Mouse (Mus musculus) hindbrain, embryonic 10.5 days (tissue): ENCODE data around the gene Hebp1. TPM values are rescaled to one million over a fixed set of nuclear protein-coding genes. Genes with fewer than 3 reads are reported as not detected.

ENCODE experiments used
- DNase-seq: peaks from one replicate; pipeline ENCODE4 v3.0.0-alpha.2; 2017; ENCODE audit warnings: low spot score
- H3K27ac ChIP-seq: fragments of 300-500 bp; sonication (generic); 2 replicates; pipeline ENCODE4 v1.5.1; 2016; ENCODE audit warnings: mild to moderate bottlenecking, moderate library complexity
- H3K27me3 ChIP-seq: fragments of 300-500 bp; sonication (generic); 2 replicates; pipeline ENCODE4 v1.6.1; 2016; ENCODE audit warnings: mild to moderate bottlenecking; ENCODE audit not compliant: poor library complexity, insufficient read depth, severe bottlenecking
- H3K36me3 ChIP-seq: fragments of 300-500 bp; sonication (generic); 2 replicates; pipeline ENCODE4 v1.6.1; 2016; ENCODE audit warnings: mild to moderate bottlenecking, moderate library complexity
- H3K4me1 ChIP-seq: fragments of 300-500 bp; sonication (generic); replicated peaks from 2 replicates; pipeline ENCODE4 v1.6.1; 2016; ENCODE audit warnings: mild to moderate bottlenecking
- H3K4me3 ChIP-seq: fragments of 300-500 bp; sonication (generic); 2 replicates; pipeline ENCODE4 v1.5.1; 2016; ENCODE audit warnings: mild to moderate bottlenecking, moderate library complexity
- H3K9me3 ChIP-seq: fragments of 300-500 bp; sonication (generic); 2 replicates; pipeline ENCODE4 v1.6.1; 2016; ENCODE audit warnings: mild to moderate bottlenecking, moderate library complexity
- WGBS: fragments of 180-500 bp; shearing (Covaris S2); methylation state at CpG from one replicate; pipeline ENCODE4 v1.1.7; 2016; 5-methylcytosine and 5-hydroxymethylcytosine counted together
- polyA plus RNA-seq: library from polyadenylated mRNA; unstranded; fragments of >200 nt; fragmentation: Nextera tagmentation; extraction: Ambion mirVana; gene quantifications from 2 replicates; pipeline ENCODE4 v1.2.1, GENCODE M21; 2016

Gene Hebp1
- polyA plus RNA-seq, 1 experiment from 2014 or later, result 9.0 TPM

DNA sequence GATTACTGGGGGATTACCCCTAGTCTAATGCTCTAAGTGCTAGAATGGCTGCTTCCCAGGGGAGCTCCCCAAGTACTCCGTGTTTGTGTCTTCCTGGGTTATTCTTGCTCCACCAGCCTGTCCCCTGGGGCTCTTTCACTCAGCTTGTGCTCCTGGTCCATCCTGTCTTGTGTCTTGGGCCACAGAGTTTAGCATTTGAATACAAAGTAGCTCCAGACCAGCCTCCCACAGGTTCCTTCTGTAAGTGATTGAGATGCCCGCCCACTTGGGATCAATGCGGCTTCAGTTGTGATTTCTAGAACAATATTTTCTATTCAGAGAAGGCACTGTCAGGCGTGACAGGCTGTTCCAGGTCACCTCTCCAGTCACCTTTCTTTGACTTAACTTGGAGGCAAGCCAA is 4.1 kb downstream of the Hebp1 start:
- Histone ChIP-seq H3K36me3 (no peaks in the 10 kb centered on the region), H3K4me3 (no peak overlapping the region), H3K27ac (no peak overlapping the region), H3K4me1 (peaks cover 40% of the 10 kb centered on the region), H3K9me3 (no peaks in the 10 kb centered on the region), H3K27me3 (peaks cover 23% of the 10 kb centered on the region; the same call in 1 of the 2 replicates)
- WGBS, result 20% methylated on average over 4 of the region's 4 CpGs
- no peak for DNase-seq

DNA sequence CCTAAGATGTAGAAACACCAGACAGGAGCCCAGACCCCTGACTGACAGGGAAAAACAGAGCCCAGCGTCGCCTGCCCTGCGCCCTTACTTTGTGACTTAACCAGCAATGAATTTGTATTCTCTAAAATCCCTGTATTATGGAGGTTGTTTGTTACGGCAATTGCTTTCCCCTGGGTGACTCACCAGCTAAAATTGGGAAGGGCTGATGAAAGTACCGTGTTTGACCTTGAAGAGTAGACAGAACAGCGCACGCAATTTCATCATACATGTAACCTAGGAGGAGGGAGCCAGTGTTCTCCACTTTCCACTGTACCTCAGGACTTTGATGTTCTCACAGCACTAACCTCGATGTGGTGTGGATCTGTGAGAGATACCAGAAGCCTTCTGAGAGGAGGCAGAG is 4.8 kb downstream of the Hebp1 start:
- H3K4me3 ChIP-seq, result no peak overlapping the region
- H3K4me1 ChIP-seq, result peaks cover 32% of the 10 kb centered on the region
- H3K9me3 ChIP-seq, result no peaks in the 10 kb centered on the region
- 79% methylated on average over 8 of the region's 8 CpGs for WGBS
- no peaks in the 10 kb centered on the region for H3K36me3 ChIP-seq
- H3K27me3 ChIP-seq, result peaks cover 23% of the 10 kb centered on the region; the same call in 1 of the 2 replicates
- H3K27ac ChIP-seq, result no peak overlapping the region
- no peak for DNase-seq

DNA sequence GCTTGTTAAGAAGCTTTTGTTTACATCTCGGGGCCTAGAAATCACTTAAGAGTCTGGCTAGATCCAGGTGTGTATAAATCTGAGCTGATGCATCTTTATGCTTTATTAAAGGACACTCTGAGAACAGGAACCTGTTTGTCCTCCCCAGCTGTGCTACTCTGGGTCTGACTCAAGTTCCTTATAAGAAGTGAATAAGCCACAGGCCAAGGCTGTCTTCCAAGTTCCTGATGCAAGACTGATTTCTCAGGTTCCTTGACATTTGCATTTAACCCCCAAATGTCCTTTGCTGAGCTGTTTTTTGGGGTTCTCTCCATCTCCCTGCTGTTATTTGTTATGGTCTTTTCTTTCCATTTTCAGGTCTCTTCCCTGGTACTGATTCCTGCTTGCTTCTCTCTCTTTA is 5.9 kb downstream of the Hebp1 start:
- DNase-seq, result no peak
- peaks cover 22% of the 10 kb centered on the region; the same call in 1 of the 2 replicates for H3K27me3 ChIP-seq
- WGBS, result 84% methylated on average over 1 of the region's 1 CpGs

DNA sequence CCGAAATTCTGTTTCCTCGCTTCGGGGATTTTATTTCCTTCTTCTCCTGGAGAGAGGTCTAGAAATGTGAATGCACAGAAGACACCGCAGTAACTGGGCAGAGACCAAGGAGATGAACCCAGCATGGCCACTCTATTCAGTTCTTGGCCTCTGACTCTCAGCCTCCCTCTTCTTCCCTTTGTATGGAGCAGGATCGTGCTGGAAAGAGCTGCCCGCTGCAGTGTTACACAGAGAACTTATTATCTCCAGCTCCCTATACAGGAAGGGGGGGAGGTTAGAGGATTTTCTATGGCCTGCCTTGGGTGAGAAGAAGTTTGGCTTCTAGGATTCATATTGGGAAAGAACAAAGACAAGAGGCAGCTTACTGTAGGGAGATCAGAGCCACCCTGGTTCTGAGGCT is 7.7 kb downstream of the Hebp1 start:
- H3K27ac ChIP-seq, result peak overlapping the region; percentile 73
- DNase-seq, result no peak
- H3K9me3 ChIP-seq, result no peaks in the 10 kb centered on the region
- no peaks in the 10 kb centered on the region for H3K36me3 ChIP-seq
- H3K4me3 ChIP-seq, result no peak overlapping the region
- 50% methylated on average over 6 of the region's 6 CpGs for WGBS
- H3K4me1 ChIP-seq, result peaks cover 37% of the 10 kb centered on the region
- peaks cover 13% of the 10 kb centered on the region; the same call in 1 of the 2 replicates for H3K27me3 ChIP-seq

More for the DNA sequence above, 5.9 kb downstream of the Hebp1 start:
- H3K36me3 ChIP-seq, result no peaks in the 10 kb centered on the region
- H3K4me3 ChIP-seq, result no peak overlapping the region
- no peak overlapping the region for H3K27ac ChIP-seq
- H3K4me1 ChIP-seq, result peaks cover 32% of the 10 kb centered on the region
- no peaks in the 10 kb centered on the region for H3K9me3 ChIP-seq

DNA sequence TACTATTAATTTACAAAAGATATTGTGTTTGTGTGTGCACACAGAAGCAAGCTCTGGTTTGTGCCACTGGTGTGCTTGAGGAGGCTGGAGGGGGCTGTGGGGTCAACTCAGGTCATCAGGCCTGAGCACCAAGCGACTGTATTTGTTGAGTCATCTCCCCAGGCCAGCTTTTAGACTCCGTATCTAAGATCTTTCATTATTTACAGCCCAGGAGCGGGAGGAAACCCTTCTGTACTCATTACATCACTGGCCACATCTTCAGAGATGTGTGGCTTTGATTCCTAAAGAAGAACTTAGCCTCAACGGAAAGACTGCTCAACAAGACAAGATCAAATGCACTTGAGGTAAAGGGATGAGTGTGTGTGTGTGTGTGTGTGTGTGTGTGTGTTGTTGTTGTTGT is 9.2 kb downstream of the Hebp1 start:
- DNase-seq, result no peak
- Histone ChIP-seq H3K4me1 (peaks cover 30% of the 10 kb centered on the region), H3K36me3 (no peaks in the 10 kb centered on the region), H3K27ac (no peak overlapping the region), H3K9me3 (no peaks in the 10 kb centered on the region), H3K27me3 (peaks cover 11% of the 10 kb centered on the region; the same call in 1 of the 2 replicates), H3K4me3 (no peak overlapping the region)
- WGBS, result 81% methylated on average over 4 of the region's 4 CpGs

DNA sequence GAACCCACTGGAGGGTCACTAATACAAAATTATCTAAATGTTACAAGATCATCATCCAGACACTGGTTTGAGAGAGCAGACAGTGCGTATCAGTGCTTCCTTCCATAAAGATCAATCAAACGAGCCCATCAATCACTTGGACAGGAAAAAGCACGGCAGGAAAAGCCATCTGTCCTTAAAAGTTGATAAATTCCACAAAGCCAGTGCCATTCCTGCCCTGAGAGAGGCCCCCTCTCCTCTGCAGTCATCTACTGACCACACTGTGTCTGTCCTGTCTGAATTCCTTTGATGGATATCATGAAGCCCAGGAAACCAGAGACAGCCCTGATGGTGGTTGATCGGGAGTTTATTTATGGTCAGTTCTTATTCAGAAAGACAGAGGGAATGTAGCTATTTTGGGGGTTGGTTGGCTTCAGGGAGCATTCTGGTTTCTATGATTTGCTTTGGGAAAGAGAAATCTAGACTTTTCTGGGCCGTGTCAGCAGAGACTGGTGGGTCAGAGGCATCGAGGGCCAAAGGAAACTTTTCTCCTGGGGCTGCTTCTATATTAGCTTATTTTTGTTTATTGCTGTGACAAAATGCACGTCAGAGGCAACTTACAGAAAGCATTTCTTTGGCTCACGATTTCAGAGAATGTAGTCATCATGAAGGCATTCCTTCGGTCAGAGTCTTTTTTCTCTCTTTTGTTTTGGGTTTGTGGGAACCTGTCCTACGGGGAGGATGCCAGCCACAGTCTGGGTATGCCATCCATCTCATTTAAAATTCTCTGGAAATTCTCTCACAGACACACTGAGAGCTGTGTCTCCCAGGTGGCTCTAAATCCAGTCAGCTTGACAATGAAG is 10.5 kb downstream of the Hebp1 start:
- peaks cover 5% of the 10 kb centered on the region; the same call in 1 of the 2 replicates for H3K27me3 ChIP-seq
- no peaks in the 10 kb centered on the region for H3K9me3 ChIP-seq
- no peak overlapping the region for H3K27ac ChIP-seq
- DNase-seq, result no peak
- peaks cover 19% of the 10 kb centered on the region for H3K4me1 ChIP-seq
- H3K4me3 ChIP-seq, result no peak overlapping the region
- H3K36me3 ChIP-seq, result no peaks in the 10 kb centered on the region
- WGBS, result 65% methylated on average over 10 of the region's 10 CpGs

DNA sequence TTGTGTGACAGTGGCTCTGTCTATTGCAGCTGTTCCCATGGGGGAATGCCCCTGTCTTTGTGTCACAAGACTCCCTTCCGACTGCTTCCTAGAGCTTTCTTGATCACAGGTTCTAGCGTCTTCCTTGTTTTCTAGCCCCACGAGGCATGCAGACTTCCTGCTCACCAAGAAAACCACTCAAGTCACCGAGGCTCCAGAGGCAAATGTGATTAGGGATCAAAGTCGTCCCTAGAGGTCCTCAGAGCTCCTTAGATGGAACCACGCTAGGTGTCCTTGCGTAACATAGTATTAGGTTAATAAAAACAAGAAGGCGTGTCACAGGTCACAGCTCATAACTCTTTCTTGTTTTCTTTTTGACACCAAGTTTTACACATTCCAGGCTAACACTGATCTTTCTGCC is 13.9 kb downstream of the Hebp1 start:
- Histone ChIP-seq H3K27me3 (peaks cover 20% of the 10 kb centered on the region; the same call in 1 of the 2 replicates), H3K9me3 (no peaks in the 10 kb centered on the region), H3K4me3 (no peak overlapping the region), H3K36me3 (no peaks in the 10 kb centered on the region), H3K27ac (no peak overlapping the region), H3K4me1 (peaks cover 11% of the 10 kb centered on the region)
- no peak for DNase-seq
- 55% methylated on average over 8 of the region's 8 CpGs for WGBS

DNA sequence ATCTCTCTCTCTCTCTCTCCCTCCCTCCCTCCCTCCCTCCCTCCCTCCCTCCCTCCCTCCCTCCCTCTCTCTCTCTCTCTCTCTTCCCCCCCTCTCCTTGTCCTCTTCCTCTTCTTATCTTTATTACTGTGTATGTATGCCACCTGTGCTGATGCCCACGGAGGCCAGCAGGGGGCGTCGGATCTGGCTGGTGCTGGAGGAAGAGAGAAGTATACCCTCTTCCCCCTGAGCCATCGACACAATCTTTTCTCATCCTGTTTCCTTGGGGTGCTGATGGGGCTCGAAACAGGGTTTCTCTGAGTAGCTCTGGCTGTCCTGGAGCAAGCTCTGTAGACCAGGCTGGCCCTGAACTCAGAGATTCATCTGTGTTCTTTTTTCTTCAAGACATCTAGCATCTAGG is 14.9 kb downstream of the Hebp1 start:
- 51% methylated on average over 5 of the region's 5 CpGs for WGBS
- no peak for DNase-seq
- Histone ChIP-seq H3K36me3 (no peaks in the 10 kb centered on the region), H3K4me1 (peaks cover 14% of the 10 kb centered on the region), H3K27me3 (peaks cover 20% of the 10 kb centered on the region; the same call in 1 of the 2 replicates), H3K4me3 (no peak overlapping the region), H3K9me3 (no peaks in the 10 kb centered on the region), H3K27ac (no peak overlapping the region)

DNA sequence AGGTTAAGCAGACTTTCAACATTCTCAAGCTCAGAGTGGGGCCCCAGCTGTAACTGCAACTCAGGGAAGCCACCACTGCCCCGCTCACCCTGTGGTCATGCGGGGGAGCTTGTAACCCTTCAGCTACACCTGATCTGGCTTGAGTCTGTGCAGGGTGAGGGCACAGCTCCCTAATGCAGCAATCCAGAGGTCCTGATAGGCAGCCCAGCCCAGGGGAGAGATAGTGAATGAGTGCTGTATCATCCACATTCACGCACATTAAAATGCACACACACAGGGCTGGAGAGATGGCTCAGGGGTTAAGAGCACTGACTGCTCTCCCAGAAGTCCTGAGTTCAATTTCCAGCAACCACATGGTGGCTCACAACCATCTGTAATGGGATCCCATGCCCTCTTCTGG is 19.2 kb downstream of the Hebp1 start:
- Histone ChIP-seq H3K27me3 (peaks cover 20% of the 10 kb centered on the region; the same call in 1 of the 2 replicates), H3K4me3 (no peak overlapping the region), H3K36me3 (no peaks in the 10 kb centered on the region), H3K27ac (no peak overlapping the region), H3K9me3 (no peaks in the 10 kb centered on the region), H3K4me1 (0 out of 2 replicates have a peak, but pooled peaks cover 3% of the 10 kb centered on the region)
- no peak for DNase-seq
- WGBS, result 57% methylated on average over 3 of the region's 3 CpGs

DNA sequence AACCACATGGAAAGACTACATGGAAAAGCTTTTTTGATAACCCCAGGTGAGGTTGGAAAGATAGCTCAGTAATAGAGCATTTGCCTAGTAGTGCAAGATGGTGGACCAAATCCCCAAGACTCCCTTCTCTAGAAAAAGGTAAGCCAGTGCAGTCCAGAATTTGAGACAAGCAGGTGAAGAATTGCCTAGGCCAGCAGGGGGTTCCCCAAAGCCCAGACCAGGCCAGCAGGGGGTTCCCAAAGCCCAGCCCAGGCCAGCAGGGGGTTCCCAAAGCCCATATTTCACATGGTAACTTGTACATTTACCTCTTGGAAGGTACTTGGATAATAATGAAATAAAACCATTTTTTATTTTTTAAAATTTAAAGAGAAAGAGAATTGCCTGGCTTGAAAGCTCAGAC is 20.6 kb downstream of the Hebp1 start:
- no peaks in the 10 kb centered on the region for H3K9me3 ChIP-seq
- H3K4me3 ChIP-seq, result no peak overlapping the region
- peaks cover 16% of the 10 kb centered on the region; the same call in 1 of the 2 replicates for H3K27me3 ChIP-seq
- no peak overlapping the region for H3K27ac ChIP-seq
- no peak for DNase-seq
- H3K36me3 ChIP-seq, result no peaks in the 10 kb centered on the region
- 0 out of 2 replicates have a peak, but pooled peaks cover 3% of the 10 kb centered on the region for H3K4me1 ChIP-seq

DNA sequence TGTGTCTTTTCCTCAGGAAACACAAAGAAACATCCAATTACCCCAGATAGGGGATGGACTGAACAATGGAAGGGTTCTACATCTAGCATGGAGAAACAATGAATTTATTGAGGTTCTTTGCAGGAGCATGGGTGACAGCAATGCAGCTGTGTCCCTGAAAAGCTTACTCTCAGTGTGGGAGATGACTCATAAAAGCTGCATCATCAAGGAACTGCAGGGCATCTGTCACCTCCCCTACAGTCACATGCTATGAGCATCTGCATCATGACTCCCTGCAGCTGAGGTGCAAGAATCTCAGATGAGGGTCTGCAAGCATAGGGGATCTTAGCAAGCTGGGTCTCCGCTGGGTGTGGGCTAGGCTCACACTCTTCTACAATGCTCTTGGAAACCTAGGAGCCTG is 22.8 kb downstream of the Hebp1 start:
- no peak for DNase-seq
- H3K9me3 ChIP-seq, result no peaks in the 10 kb centered on the region
- no peak overlapping the region for H3K4me3 ChIP-seq
- peaks cover 9% of the 10 kb centered on the region; the same call in 1 of the 2 replicates for H3K27me3 ChIP-seq
- WGBS, result 95% methylated on average over 1 of the region's 1 CpGs
- no peak overlapping the region for H3K27ac ChIP-seq
- no peaks in the 10 kb centered on the region for H3K36me3 ChIP-seq
- H3K4me1 ChIP-seq, result 0 out of 2 replicates have a peak, but pooled peaks cover 3% of the 10 kb centered on the region

DNA sequence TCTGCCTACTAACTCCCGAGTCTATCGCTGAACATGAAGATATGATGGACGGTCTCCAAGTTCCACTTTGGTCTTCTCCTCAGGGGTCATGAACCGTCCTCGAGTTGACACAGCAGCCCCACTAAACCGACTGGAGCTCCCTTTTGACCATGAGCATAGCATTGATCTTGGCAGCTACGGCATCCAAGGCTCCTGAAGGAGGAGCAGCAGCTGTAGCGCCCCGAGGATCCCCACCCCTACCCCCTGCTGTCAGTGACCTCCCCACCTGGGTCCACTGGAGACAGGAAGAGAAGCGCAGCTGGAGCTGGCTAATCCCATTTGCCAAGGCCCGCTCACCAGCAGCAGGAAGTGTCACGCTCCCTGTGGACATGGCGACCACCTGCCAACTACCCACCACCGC is 26.1 kb downstream of the Hebp1 start:
- 68% methylated on average over 14 of the region's 14 CpGs for WGBS
- no peak for DNase-seq
- Histone ChIP-seq H3K27ac (no peak overlapping the region), H3K36me3 (no peaks in the 10 kb centered on the region), H3K27me3 (peaks cover 2% of the 10 kb centered on the region), H3K4me1 (peaks cover 14% of the 10 kb centered on the region), H3K4me3 (no peak overlapping the region), H3K9me3 (no peaks in the 10 kb centered on the region)

DNA sequence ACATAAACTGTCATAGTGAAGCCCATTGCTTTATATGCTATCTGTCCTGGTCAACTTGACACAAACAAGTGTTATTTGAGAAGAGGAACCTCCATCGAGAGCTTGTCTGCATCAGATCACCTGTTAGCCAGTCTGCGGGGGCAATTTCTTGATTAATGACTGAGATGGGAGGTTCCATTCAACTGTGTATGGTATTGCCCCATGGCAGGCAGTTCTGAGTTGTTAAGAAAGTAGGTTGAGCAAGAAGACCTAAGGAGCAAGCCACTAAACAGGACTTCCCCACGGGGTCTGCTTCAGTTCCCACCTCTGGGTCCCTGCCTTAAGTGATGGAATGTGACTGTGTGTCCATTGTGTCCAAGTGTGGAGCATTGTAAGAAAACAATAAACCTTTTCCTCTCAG is 28.6 kb downstream of the Hebp1 start:
- H3K27ac ChIP-seq, result no peak overlapping the region
- H3K4me1 ChIP-seq, result peaks cover 14% of the 10 kb centered on the region
- no peaks in the 10 kb centered on the region for H3K9me3 ChIP-seq
- DNase-seq, result no peak
- peaks cover 12% of the 10 kb centered on the region for H3K27me3 ChIP-seq
- 92% methylated on average over 3 of the region's 3 CpGs for WGBS
- no peak overlapping the region for H3K4me3 ChIP-seq
- no peaks in the 10 kb centered on the region for H3K36me3 ChIP-seq
